Mouse (Mus musculus): ENCODE data around the gene Wdr63. TPM values are rescaled to one million over a fixed set of nuclear protein-coding genes. Genes with fewer than 3 reads are reported as not detected.
A peak's percentile ranks its signal among the peaks of the same experiment; 100 is the strongest.

Gene Wdr63
- polyA plus RNA-seq, 1 experiment = 0.31 TPM

DNA sequence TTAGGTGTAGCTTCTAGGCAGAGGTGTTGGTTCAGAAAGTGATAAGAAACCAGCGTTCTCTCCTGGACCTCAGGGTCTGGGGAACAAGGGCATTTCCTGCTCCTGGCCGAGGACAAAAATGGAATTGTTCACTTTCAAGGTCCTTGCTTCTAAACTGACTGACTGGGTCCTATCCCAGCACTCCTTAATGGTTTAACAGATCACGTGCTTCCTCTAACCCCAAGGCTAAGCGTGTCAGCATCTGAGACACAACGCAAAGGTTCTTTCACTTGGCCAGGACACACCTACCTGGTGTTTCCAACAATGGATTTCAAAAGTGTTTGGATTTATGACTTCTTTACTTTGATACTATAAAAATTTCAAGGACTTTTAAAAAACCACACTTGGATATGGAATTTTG is 58.0 kb downstream of the Wdr63 start:
- Histone ChIP-seq H3K27ac (ENCODE audit: insufficient read depth, low read length) (no peak overlapping the region), H3K27me3 (ENCODE audit: control insufficient read depth, insufficient read depth, low read length) (no peaks in the 10 kb centered on the region), H3K4me3 (replicated peaks; ENCODE audit: insufficient read depth, low read depth, low read length) (no peak overlapping the region), H3K4me1 (ENCODE audit: control insufficient read depth, insufficient read depth, low read length) (no peaks in the 10 kb centered on the region)
- DNase-seq = no peak
- TF ChIP-seq CTCF (IDR thresholded peaks at IDR 0.05; ENCODE audit: borderline replicate concordance, insufficient read depth, low read depth, low read length) (no peak), POLR2A (IDR thresholded peaks at IDR 0.05; ENCODE audit: borderline replicate concordance, insufficient read depth, low read length) (no peak)
- WGBS = 97% methylated on average over 5 of the region's 5 CpGs

DNA sequence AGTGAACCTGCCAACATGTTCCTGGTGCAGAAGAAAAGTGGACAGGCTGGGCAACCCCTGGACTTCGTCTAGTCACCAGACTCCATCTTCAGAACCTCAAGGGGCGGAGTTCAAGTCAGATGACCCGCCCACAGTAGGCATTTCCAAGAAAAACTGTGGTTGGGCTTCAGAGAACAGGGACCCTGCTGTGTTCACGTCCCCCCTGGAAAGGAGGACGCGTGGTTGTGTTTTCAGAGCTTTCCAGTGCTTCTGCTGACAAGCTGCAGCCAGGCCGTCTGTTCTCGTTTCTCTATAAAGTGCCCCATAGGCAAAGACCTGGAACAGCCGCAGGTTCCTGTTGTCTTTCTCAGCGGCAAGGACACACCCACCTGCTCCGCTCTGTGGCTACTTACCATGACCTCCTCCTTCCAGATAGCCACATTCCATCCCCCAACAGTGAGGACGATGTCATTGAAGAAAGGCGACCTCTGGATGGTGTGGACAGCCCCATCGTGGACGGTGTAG is 60.2 kb downstream of the Wdr63 start:
- Histone ChIP-seq H3K27ac (ENCODE audit: insufficient read depth, low read length) (no peak overlapping the region), H3K27me3 (ENCODE audit: control insufficient read depth, insufficient read depth, low read length) (no peaks in the 10 kb centered on the region), H3K4me3 (replicated peaks; ENCODE audit: insufficient read depth, low read depth, low read length) (no peak overlapping the region), H3K4me1 (ENCODE audit: control insufficient read depth, insufficient read depth, low read length) (no peaks in the 10 kb centered on the region)
- DNase-seq = peak in 1 of 2 experiments; percentile 8
- 19% methylated on average over 15 of the region's 15 CpGs for WGBS
- no peak for TF ChIP-seq POLR2A (IDR thresholded peaks at IDR 0.05; ENCODE audit: borderline replicate concordance, insufficient read depth, low read length)
- no peak for TF ChIP-seq CTCF (IDR thresholded peaks at IDR 0.05; ENCODE audit: borderline replicate concordance, insufficient read depth, low read depth, low read length)

DNA sequence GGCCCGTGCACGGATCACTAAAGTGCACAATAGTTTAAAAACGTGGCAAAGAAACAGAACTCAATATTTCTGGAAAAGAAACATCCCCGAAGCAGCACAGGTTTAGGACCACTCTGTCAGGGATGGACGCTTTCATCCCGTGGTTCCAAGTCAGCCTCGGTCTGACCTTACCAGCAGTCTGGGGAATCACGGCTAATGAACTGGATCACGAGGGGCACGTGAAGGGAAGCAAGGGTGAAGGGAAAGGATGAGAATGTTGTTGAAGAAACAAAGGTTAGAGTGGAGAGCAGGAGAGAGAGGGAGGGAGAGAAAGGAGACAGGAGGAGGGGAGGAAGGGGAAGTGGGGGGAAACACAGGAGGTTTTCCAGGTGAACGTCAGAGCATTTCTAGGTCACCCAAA is 61.9 kb downstream of the Wdr63 start:
- no peak overlapping the region for H3K4me3 ChIP-seq (replicated peaks; ENCODE audit: insufficient read depth, low read depth, low read length)
- H3K27ac ChIP-seq (ENCODE audit: insufficient read depth, low read length) = no peak overlapping the region
- WGBS = 75% methylated on average over 11 of the region's 11 CpGs
- TF ChIP-seq POLR2A (IDR thresholded peaks at IDR 0.05; ENCODE audit: borderline replicate concordance, insufficient read depth, low read length) (no peak), CTCF (IDR thresholded peaks at IDR 0.05; ENCODE audit: borderline replicate concordance, insufficient read depth, low read depth, low read length) (no peak)
- no peak for DNase-seq
- H3K27me3 ChIP-seq (ENCODE audit: control insufficient read depth, insufficient read depth, low read length) = no peaks in the 10 kb centered on the region
- no peaks in the 10 kb centered on the region for H3K4me1 ChIP-seq (ENCODE audit: control insufficient read depth, insufficient read depth, low read length)

DNA sequence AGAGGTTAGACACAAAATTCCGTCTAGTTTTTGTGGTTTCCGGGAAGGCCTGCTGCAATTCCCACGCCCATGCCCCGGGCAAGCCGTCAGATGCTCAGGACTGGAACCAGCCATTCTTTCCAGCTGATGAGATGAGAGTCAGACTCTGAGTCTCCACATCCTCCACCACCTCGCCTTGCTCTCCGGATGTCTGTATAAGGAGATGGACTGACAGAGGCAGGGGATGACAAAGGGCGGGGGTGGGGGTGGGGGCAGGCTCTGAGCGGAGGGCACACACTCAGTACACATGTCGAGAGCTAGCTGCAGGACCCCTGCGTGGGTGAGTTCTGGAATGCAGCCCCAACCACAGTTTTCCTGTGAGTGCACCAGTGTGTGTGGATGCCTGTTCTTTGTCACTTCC is 63.0 kb downstream of the Wdr63 start:
- WGBS = 40% methylated on average over 11 of the region's 11 CpGs
- Histone ChIP-seq H3K4me3 (replicated peaks; ENCODE audit: insufficient read depth, low read depth, low read length) (no peak overlapping the region), H3K27ac (ENCODE audit: insufficient read depth, low read length) (no peak overlapping the region), H3K4me1 (ENCODE audit: control insufficient read depth, insufficient read depth, low read length) (no peaks in the 10 kb centered on the region), H3K27me3 (ENCODE audit: control insufficient read depth, insufficient read depth, low read length) (no peaks in the 10 kb centered on the region)
- no peak for DNase-seq
- no peak for TF ChIP-seq POLR2A (IDR thresholded peaks at IDR 0.05; ENCODE audit: borderline replicate concordance, insufficient read depth, low read length)
- no peak for TF ChIP-seq CTCF (IDR thresholded peaks at IDR 0.05; ENCODE audit: borderline replicate concordance, insufficient read depth, low read depth, low read length)

DNA sequence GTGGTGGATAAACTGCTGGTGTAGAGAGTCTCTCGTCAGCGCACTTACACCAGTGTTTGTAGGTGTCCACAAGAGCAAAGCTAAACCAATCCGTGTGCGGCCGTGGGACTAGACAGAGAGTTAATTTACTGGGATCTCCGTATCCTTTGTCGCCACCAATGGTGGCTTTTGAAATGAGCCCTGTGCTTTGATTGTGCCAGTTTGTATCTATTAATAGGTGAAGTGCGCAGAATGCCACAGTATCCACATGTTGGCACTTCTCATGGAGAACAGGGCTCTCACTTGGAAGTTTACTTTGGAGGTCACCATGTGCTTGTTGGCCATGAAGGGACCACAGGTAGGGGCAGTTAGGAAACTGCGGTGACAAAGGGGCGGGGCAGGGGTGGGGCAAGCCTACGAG is 66.5 kb downstream of the Wdr63 start:
- no peak for DNase-seq
- TF ChIP-seq CTCF (IDR thresholded peaks at IDR 0.05; ENCODE audit: borderline replicate concordance, insufficient read depth, low read depth, low read length) (no peak), POLR2A (IDR thresholded peaks at IDR 0.05; ENCODE audit: borderline replicate concordance, insufficient read depth, low read length) (no peak)
- Histone ChIP-seq H3K4me3 (replicated peaks; ENCODE audit: insufficient read depth, low read depth, low read length) (no peak overlapping the region), H3K4me1 (ENCODE audit: control insufficient read depth, insufficient read depth, low read length) (no peaks in the 10 kb centered on the region), H3K27me3 (ENCODE audit: control insufficient read depth, insufficient read depth, low read length) (no peaks in the 10 kb centered on the region), H3K27ac (ENCODE audit: insufficient read depth, low read length) (no peak overlapping the region)
- WGBS = 92% methylated on average over 11 of the region's 11 CpGs

DNA sequence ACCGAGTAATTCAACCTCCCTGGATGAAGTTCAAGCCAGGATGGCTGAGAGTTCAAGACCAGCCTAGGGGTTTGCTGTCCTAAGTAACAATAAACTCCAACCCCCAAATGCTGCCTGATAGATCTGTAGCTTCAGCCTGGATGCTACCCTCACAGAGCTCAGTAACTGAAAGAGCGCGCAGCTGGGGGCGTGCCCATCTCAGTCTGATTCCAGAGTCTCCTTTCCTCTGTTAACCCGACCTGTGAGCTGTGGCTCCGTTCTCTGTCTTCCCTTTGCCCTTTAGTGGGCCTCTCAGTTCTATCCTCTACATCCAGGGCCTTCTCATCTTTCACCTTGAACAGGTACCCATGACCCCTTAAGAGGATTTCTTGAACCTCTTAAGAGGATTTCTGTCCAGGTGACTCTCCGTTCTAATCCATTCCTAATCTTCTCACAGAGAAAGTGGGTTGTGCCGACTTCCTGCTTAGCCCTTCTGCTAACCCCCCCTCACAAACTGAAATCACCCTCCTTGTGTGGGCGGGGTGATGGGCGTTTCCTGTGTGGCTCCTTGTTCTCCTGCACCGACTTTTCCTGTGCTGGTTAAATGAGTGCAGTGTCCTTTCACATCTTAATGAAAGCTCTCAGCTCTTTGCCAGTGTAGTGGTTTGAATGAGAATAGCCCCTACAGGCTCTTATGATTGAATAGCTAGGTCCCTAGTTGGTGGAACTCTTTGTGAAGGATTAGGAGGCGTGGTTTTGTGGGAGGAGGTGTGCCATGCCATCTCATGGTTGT is 68.6 kb downstream of the Wdr63 start:
- no peaks in the 10 kb centered on the region for H3K4me1 ChIP-seq (ENCODE audit: control insufficient read depth, insufficient read depth, low read length)
- no peak for DNase-seq
- H3K4me3 ChIP-seq (replicated peaks; ENCODE audit: insufficient read depth, low read depth, low read length) = no peak overlapping the region
- TF ChIP-seq POLR2A (IDR thresholded peaks at IDR 0.05; ENCODE audit: borderline replicate concordance, insufficient read depth, low read length) (no peak), CTCF (IDR thresholded peaks at IDR 0.05; ENCODE audit: borderline replicate concordance, insufficient read depth, low read depth, low read length) (no peak)
- 67% methylated on average over 12 of the region's 12 CpGs for WGBS
- no peak overlapping the region for H3K27ac ChIP-seq (ENCODE audit: insufficient read depth, low read length)
- H3K27me3 ChIP-seq (ENCODE audit: control insufficient read depth, insufficient read depth, low read length) = no peaks in the 10 kb centered on the region

DNA sequence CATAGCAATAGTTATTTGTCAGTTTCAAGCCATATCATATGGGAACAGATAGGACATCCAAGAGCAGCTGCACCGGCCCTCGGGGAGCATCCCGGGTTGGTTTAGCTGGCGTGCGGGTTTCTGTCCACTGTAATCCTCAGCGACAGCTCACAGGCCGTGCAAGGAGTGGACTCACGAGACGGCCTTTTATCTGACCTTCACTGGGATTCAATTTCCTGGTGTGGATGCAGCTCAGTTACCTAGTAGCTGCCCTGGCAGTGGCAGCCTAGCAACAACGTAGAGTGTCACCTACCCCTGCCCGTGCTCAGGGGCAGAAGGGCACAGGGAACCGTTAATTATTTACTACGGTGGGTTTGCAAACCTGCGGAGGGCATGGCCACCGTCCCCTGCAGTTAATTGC is 70.0 kb downstream of the Wdr63 start:
- DNase-seq = no peak
- H3K4me1 ChIP-seq (ENCODE audit: control insufficient read depth, insufficient read depth, low read length) = no peaks in the 10 kb centered on the region
- no peaks in the 10 kb centered on the region for H3K27me3 ChIP-seq (ENCODE audit: control insufficient read depth, insufficient read depth, low read length)
- no peak for TF ChIP-seq POLR2A (IDR thresholded peaks at IDR 0.05; ENCODE audit: borderline replicate concordance, insufficient read depth, low read length)
- TF ChIP-seq CTCF (IDR thresholded peaks at IDR 0.05; ENCODE audit: borderline replicate concordance, insufficient read depth, low read depth, low read length) = no peak
- no peak overlapping the region for H3K4me3 ChIP-seq (replicated peaks; ENCODE audit: insufficient read depth, low read depth, low read length)
- WGBS = 40% methylated on average over 15 of the region's 15 CpGs
- H3K27ac ChIP-seq (ENCODE audit: insufficient read depth, low read length) = no peak overlapping the region

DNA sequence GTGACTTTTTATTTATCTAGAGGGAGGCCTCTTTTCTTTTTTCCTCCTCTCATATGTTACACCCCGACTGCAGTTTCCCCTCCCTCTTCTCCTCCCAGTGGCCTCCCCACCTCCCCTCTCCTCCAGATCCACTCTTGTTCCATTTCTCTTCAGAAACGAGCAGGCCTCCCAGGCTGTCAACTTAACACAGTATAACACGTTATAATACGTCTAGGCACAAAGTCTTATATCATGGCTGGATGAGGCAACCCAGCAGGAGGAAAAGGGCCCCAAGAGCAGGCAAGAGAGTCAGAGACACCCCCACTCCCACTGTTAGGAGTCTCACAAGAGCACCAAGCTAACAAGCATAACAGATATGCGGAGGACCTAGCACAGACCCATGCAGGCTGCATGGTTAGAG is 75.0 kb downstream of the Wdr63 start:
- Histone ChIP-seq H3K27ac (ENCODE audit: insufficient read depth, low read length) (no peak overlapping the region), H3K4me3 (replicated peaks; ENCODE audit: insufficient read depth, low read depth, low read length) (no peak overlapping the region), H3K4me1 (ENCODE audit: control insufficient read depth, insufficient read depth, low read length) (no peaks in the 10 kb centered on the region), H3K27me3 (ENCODE audit: control insufficient read depth, insufficient read depth, low read length) (no peaks in the 10 kb centered on the region)
- WGBS = 77% methylated on average over 5 of the region's 5 CpGs
- TF ChIP-seq CTCF (IDR thresholded peaks at IDR 0.05; ENCODE audit: borderline replicate concordance, insufficient read depth, low read depth, low read length) (no peak), POLR2A (IDR thresholded peaks at IDR 0.05; ENCODE audit: borderline replicate concordance, insufficient read depth, low read length) (no peak)
- no peak for DNase-seq

Measured in cerebellum, adult 2 months (tissue).